Mouse (Mus musculus): ENCODE results near the gene Plod3. TPM values are rescaled to one million over a fixed set of nuclear protein-coding genes. Genes with fewer than 3 reads are reported as not detected.

Gene Plod3
- polyA plus RNA-seq, 1 experiment from 2014 or later, result 21.7 TPM

MicroRNA genes within 50 kb of the gene (microRNA counts, 519-probe panel; counts per million panel counts)
- not detected for microRNA mmu-miR-702

Small RNA genes within 50 kb of the gene (microRNA-seq; reads per million reads assigned to microRNA genes)
- 100 reads per million, percentile 57 among the genes with 10 or more reads in this experiment for gene Mir702

Other genes with a start within 250 kb of the Plod3 start
- 8.8 and 12.4 TPM in 2 replicates for gene Col26a1, start 103.8 kb upstream of the Plod3 start, polyA plus RNA-seq (2014; fragmentation: Nextera tagmentation; extraction: Ambion mirVana)
- 137 and 158 TPM in 2 replicates for gene Ift22, start 78.9 kb upstream of the Plod3 start, polyA plus RNA-seq (2014; fragmentation: Nextera tagmentation; extraction: Ambion mirVana)
- 432 and 495 TPM in 2 replicates for gene Fis1, start 33.7 kb upstream of the Plod3 start, polyA plus RNA-seq (2014; fragmentation: Nextera tagmentation; extraction: Ambion mirVana)
- gene Cldn15, start 20.4 kb upstream of the Plod3 start, polyA plus RNA-seq (2014; fragmentation: Nextera tagmentation; extraction: Ambion mirVana), result 0.11 TPM in 1 of 2 replicates, not detected in the other
- gene Znhit1, start 1.0 kb downstream of the Plod3 start, polyA plus RNA-seq (2014; fragmentation: Nextera tagmentation; extraction: Ambion mirVana), result 125 and 136 TPM in 2 replicates
- gene Vgf, start 39.4 kb downstream of the Plod3 start, polyA plus RNA-seq (2014; fragmentation: Nextera tagmentation; extraction: Ambion mirVana), result 2.7 and 3.8 TPM in 2 replicates
- gene Ap1s1, start 59.1 kb downstream of the Plod3 start, polyA plus RNA-seq (2014; fragmentation: Nextera tagmentation; extraction: Ambion mirVana), result 242 and 250 TPM in 2 replicates
- gene Serpine1, start 85.2 kb downstream of the Plod3 start, polyA plus RNA-seq (2014; fragmentation: Nextera tagmentation; extraction: Ambion mirVana), result 0.14 and 0.28 TPM in 2 replicates
- 3.2 and 4.8 TPM in 2 replicates for gene Trim56, start 129.2 kb downstream of the Plod3 start, polyA plus RNA-seq (2014; fragmentation: Nextera tagmentation; extraction: Ambion mirVana)
- gene Muc3, start 162.3 kb downstream of the Plod3 start, polyA plus RNA-seq (2014; fragmentation: Nextera tagmentation; extraction: Ambion mirVana), result not detected in 2 replicates
- gene Muc3a, start 225.4 kb downstream of the Plod3 start, polyA plus RNA-seq (2014; fragmentation: Nextera tagmentation; extraction: Ambion mirVana), result 0.11 TPM in 1 of 2 replicates, not detected in the other

Measured in forebrain, embryonic 14.5 days (tissue).